Mouse (Mus musculus) limb, embryonic 11.5 days (tissue): ENCODE results near the gene Camta2. TPM values are rescaled to one million over a fixed set of nuclear protein-coding genes. Genes with fewer than 3 reads are reported as not detected.

Source experiments
- ATAC-seq: fragments of 200-750 bp; cut with Nextera tagmentation; 2 replicates; pipeline ENCODE4 v1.8.0; 2017; ENCODE audit warnings: low read depth; ENCODE audit not compliant: insufficient number of reproducible peaks, low FRiP score, low TSS enrichment
- DNase-seq: peaks from one replicate; pipeline ENCODE4 v3.0.0-alpha.2; 2015; ENCODE audit warnings: low spot score
- H3K27ac ChIP-seq: fragments of 300-500 bp; sonication (generic); replicated peaks from 2 replicates; pipeline ENCODE4 v1.5.1; 2014; ENCODE audit warnings: low read depth, mild to moderate bottlenecking, low read length
- H3K27me3 ChIP-seq: fragments of 300-500 bp; sonication (generic); 2 replicates; pipeline ENCODE4 v1.6.1; 2014; ENCODE audit warnings: mild to moderate bottlenecking, low read length, mixed read lengths; ENCODE audit not compliant: control insufficient read depth, insufficient read depth
- H3K36me3 ChIP-seq: fragments of 300-500 bp; sonication (generic); 2 replicates; pipeline ENCODE4 v1.6.1; 2014; ENCODE audit warnings: mild to moderate bottlenecking, low read length, moderate library complexity, mixed read lengths; ENCODE audit not compliant: control insufficient read depth, insufficient read depth
- H3K4me1 ChIP-seq: fragments of 300-500 bp; sonication (generic); 2 replicates; pipeline ENCODE4 v1.6.1; 2014; ENCODE audit warnings: low read length, mixed read lengths; ENCODE audit not compliant: control insufficient read depth, insufficient read depth
- H3K4me2 ChIP-seq: fragments of 300-500 bp; sonication (generic); 2 replicates; pipeline ENCODE4 v1.6.1; 2014; ENCODE audit warnings: low read depth, mild to moderate bottlenecking, moderate library complexity; ENCODE audit not compliant: severe bottlenecking
- H3K4me3 ChIP-seq: fragments of 300-500 bp; sonication (generic); 2 replicates; pipeline ENCODE4 v1.5.1; 2014; ENCODE audit warnings: low read depth, low read length
- H3K9ac ChIP-seq: fragments of 300-500 bp; sonication (generic); 2 replicates; pipeline ENCODE4 v1.6.1; 2014; ENCODE audit warnings: mild to moderate bottlenecking, low read length
- H3K9me3 ChIP-seq: fragments of 300-500 bp; sonication (generic); 2 replicates; pipeline ENCODE4 v1.6.1; 2016; ENCODE audit warnings: low read length; ENCODE audit not compliant: control insufficient read depth
- WGBS: fragments of 180-500 bp; shearing (Covaris S2); extraction: QIAGEN DNeasy Blood & Tissue Kit; methylation state at CpG from one replicate; pipeline ENCODE4 v1.1.7; 2014; 5-methylcytosine and 5-hydroxymethylcytosine counted together
- polyA plus RNA-seq: library from polyadenylated mRNA; unstranded; fragments of >200 nt; fragmentation: Nextera tagmentation; extraction: Ambion mirVana; gene quantifications from 2 replicates; pipeline ENCODE4 v1.2.1, GENCODE M21; 2014

The Camta2 gene
- polyA plus RNA-seq, 1 experiment from 2014 or later = 8.2 TPM

GRCm38 (mm10) chr11:70674501-70674900 is 13.4 kb downstream of the Camta2 start:
- 70% methylated on average over 11 of the region's 11 CpGs for WGBS

DNA sequence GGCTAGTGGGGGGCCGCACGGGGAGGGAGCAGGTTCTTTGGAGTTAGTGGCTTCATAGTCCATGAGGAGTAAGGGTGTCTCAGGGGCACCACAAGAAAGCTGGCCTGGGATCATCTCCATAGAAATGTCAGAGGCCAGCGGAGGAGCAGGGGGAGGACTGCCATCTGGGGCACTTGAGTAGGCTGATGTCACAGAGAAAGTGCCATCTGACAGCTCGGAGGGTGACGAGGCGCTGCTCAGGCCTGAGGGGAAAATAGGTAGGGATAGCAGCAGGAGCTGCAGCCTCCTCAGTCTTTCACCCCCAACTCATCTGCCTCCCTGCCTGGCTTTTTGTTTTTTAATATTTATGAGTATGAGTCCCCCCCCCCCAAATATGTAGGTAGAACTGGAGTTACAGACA is 13.9 kb downstream of the Camta2 start:
- WGBS = 78% methylated on average over 6 of the region's 6 CpGs
- no peak for DNase-seq
- Histone ChIP-seq H3K4me2 (no peak overlapping the region), H3K36me3 (no peaks in the 10 kb centered on the region; the same call in none of the 2 replicates), H3K27me3 (no peaks in the 10 kb centered on the region), H3K9me3 (no peaks in the 10 kb centered on the region), H3K9ac (no peak overlapping the region), H3K4me1 (peaks cover 6% of the 10 kb centered on the region), H3K4me3 (no peak overlapping the region), H3K27ac (no peak overlapping the region)
- no peak for ATAC-seq

More at GRCm38 (mm10) chr11:70674501-70674900, 13.4 kb downstream of the Camta2 start:
- H3K9me3 ChIP-seq = no peaks in the 10 kb centered on the region
- no peaks in the 10 kb centered on the region; the same call in none of the 2 replicates for H3K36me3 ChIP-seq
- no peak overlapping the region for H3K9ac ChIP-seq
- peaks cover 6% of the 10 kb centered on the region for H3K4me1 ChIP-seq
- H3K4me3 ChIP-seq = no peak overlapping the region
- no peak overlapping the region for H3K4me2 ChIP-seq
- DNase-seq = no peak
- H3K27ac ChIP-seq = no peak overlapping the region
- H3K27me3 ChIP-seq = no peaks in the 10 kb centered on the region
- no peak for ATAC-seq

DNA sequence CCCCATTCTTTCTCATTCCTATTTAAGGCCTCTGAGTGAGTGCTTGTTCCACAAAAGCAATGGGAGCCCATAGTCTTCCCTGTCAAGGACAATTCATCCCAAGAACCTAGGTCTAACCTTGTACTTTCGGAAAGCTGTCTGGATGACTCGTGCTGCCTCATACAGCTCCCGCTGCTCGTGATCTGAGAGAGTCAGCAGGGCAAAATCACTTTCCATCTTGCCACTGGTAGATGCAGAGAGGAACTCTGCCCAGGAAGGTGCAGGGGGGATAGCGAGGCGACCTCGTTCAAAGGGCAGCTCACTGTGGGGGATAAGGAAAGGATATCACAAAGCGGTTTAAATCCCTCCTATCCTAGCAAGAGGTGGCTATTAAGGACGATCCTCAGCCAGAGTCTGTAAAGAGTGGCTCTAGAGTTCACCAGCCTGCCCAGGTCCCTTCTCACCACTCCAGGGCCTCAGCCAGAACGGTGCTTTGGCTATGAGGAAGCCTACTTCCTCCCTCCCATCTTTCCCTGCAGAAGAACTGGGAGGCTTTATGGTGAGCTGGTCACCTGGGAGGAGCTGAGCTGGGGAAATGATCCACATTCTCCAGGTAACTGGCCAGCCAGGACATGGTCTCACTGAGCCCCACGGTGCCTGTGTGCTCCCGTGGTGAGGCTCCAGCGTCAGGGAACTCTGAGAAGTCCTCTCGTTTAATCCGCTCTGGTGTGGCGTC is 16.4 kb downstream of the Camta2 start:
- ATAC-seq = no peak
- Histone ChIP-seq H3K9ac (no peak overlapping the region), H3K27me3 (no peaks in the 10 kb centered on the region), H3K27ac (no peak overlapping the region), H3K4me2 (no peak overlapping the region), H3K36me3 (no peaks in the 10 kb centered on the region; the same call in 1 of the 2 replicates), H3K4me3 (no peak overlapping the region), H3K9me3 (no peaks in the 10 kb centered on the region), H3K4me1 (peaks cover 15% of the 10 kb centered on the region)
- no peak for DNase-seq
- 88% methylated on average over 16 of the region's 16 CpGs for WGBS

DNA sequence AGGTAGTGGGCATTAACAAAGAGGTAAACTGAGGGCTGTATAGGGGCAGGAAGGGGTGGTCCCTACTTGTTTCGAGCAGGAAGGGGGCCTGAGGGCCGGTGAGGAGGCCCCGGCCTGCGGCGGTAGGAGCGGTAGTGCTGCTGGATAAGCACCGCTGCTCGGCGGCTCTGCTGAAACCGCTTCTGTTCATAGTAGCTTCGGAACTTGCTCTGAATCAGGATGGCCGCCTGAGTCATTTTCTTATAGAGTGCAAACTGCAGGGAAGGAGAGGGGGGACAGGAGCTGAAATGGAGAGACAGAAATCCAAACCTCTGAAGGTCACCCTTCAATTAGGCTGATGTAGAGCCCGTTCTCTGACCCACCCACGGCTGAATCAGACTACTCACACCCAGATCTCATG is 17.4 kb downstream of the Camta2 start:
- Histone ChIP-seq H3K27me3 (no peaks in the 10 kb centered on the region), H3K4me3 (peak overlapping the region; percentile 57), H3K4me1 (peaks cover 15% of the 10 kb centered on the region), H3K36me3 (peaks cover 3% of the 10 kb centered on the region), H3K4me2 (peak overlapping the region; percentile 89), H3K9me3 (no peaks in the 10 kb centered on the region), H3K9ac (peak overlapping the region; percentile 69), H3K27ac (peak overlapping the region; percentile 89)
- 61% methylated on average over 14 of the region's 14 CpGs for WGBS
- DNase-seq = no peak
- ATAC-seq = no peak

- H3K9me3 ChIP-seq = no peaks in the 10 kb centered on the region
- H3K27ac ChIP-seq = peak overlapping the region; percentile 89
- no peaks in the 10 kb centered on the region for H3K27me3 ChIP-seq
- DNase-seq (peak; percentile 89), ATAC-seq (peak; percentile 31)
- under 1% methylated on average over 31 of the region's 31 CpGs for WGBS
- peaks cover 15% of the 10 kb centered on the region for H3K4me1 ChIP-seq
- peak overlapping the region; percentile 57 for H3K4me3 ChIP-seq
- peak overlapping the region; percentile 89 for H3K4me2 ChIP-seq
- H3K36me3 ChIP-seq = peaks cover 6% of the 10 kb centered on the region
- H3K9ac ChIP-seq = peak overlapping the region; percentile 69
These were observed 18.1 kb downstream of the Camta2 start for GRCm38 (mm10) chr11:70669582-70670345.

- H3K4me3 ChIP-seq = peak within 1 kb of the TSS; percentile 57
- H3K27ac ChIP-seq = peak within 1 kb of the TSS; percentile 89
- under 1% methylated on average over 44 of the region's 44 CpGs for WGBS
- peak within 1 kb of the TSS; percentile 69 for H3K9ac ChIP-seq
- peak; percentile 96 for ATAC-seq
- peak; percentile 95 for DNase-seq
- H3K36me3 ChIP-seq = peaks cover 13% of the 10 kb centered on the region
- no peaks in the 10 kb centered on the region for H3K27me3 ChIP-seq
- peak within 1 kb of the TSS; percentile 89 for H3K4me2 ChIP-seq
- peaks cover 15% of the 10 kb centered on the region for H3K4me1 ChIP-seq
- no peaks in the 10 kb centered on the region for H3K9me3 ChIP-seq
These were observed 19.0 kb downstream of the Camta2 start, which contains the start of gene Spag7 for GRCm38 (mm10) chr11:70668771-70669505. Spag7 (minus strand) TSS chr11:70669416.

- Histone ChIP-seq H3K4me2 (peak overlapping the region; percentile 79), H3K27me3 (no peaks in the 10 kb centered on the region), H3K27ac (peak overlapping the region; percentile 88), H3K9me3 (no peaks in the 10 kb centered on the region), H3K4me1 (peaks cover 15% of the 10 kb centered on the region), H3K4me3 (peak overlapping the region; percentile 57), H3K36me3 (peaks cover 15% of the 10 kb centered on the region), H3K9ac (peak overlapping the region; percentile 57)
- DNase-seq = no peak
- under 1% methylated on average over 15 of the region's 15 CpGs for WGBS
- ATAC-seq = peak; percentile 36; the same call in 1 of the 2 replicates
These were observed 19.6 kb downstream of the Camta2 start for GRCm38 (mm10) chr11:70668335-70668770.
